Mouse (Mus musculus): Measurements from ENCODE around the gene Gp5. TPM values are rescaled to one million over a fixed set of nuclear protein-coding genes. Genes with fewer than 3 reads are reported as not detected.

The Gp5 gene
- polyA plus RNA-seq, 1 experiment from 2014 or later: 0.57 TPM

DNA sequence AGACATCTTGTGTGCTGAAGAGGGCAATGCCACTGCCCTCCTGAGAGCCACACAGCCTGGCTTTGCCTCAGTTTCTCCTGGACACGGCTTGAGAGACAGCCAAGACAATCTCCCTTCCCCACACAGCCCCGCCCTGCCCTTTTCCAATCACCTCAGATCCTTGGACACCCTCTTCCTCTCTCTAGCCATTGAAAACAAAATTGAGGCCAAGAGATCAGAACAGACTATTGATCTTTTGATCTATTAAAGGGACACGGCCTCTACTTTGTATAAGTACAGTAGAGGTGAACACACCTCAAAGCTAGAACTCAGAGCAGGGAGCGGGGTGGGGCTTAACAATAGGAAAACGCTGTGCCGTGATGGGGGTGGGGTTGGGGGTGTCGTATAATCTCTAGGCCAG lies 52.1 kb downstream of the Gp5 start:
- Histone ChIP-seq H3K4me3 (replicated peaks) (no peak overlapping the region), H3K9ac (replicated peaks) (no peak overlapping the region), H3K27me3 (peaks cover 10% of the 10 kb centered on the region; the same call in 1 of the 2 replicates), H3K27ac (no peak overlapping the region), H3K4me2 (replicated peaks) (no peak overlapping the region), H3K9me3 (no peaks in the 10 kb centered on the region), H3K36me3 (no peaks in the 10 kb centered on the region), H3K4me1 (replicated peaks) (no peaks in the 10 kb centered on the region)
- 91% methylated on average over 7 of the region's 7 CpGs for WGBS
- ATAC-seq: no peak

DNA sequence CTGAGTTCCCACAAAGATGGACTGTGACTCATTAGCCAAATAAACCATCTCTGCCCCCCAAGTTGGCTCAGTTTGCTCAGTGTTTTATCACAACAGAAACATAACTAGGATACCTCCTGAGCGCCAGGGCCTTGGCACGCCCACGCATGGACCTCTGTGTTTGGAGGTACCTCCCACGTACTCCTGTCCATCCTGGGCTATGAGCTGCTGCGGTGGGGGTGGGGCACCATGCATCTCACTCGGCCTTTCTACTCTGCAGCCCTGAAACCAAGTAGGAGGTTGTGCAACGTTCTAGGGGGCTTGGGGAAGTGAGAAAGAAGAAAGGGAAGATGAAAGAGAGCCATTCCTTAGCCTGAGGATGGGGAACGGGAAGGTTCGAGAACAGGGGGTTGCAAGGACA lies 52.9 kb downstream of the Gp5 start:
- no peak overlapping the region for H3K4me3 ChIP-seq (replicated peaks)
- no peak overlapping the region for H3K27ac ChIP-seq
- H3K27me3 ChIP-seq: peaks cover 10% of the 10 kb centered on the region; the same call in 1 of the 2 replicates
- WGBS: 80% methylated on average over 9 of the region's 9 CpGs
- H3K4me1 ChIP-seq (replicated peaks): no peaks in the 10 kb centered on the region
- ATAC-seq: no peak
- no peaks in the 10 kb centered on the region for H3K36me3 ChIP-seq
- H3K9ac ChIP-seq (replicated peaks): no peak overlapping the region
- no peak overlapping the region for H3K4me2 ChIP-seq (replicated peaks)
- H3K9me3 ChIP-seq: no peaks in the 10 kb centered on the region

Other genes starting within 250 kb of the Gp5 start
- 14.1 and 19.7 TPM in 2 replicates for gene Hes1, start 246.4 kb downstream of the Gp5 start, polyA plus RNA-seq (2015; fragmentation: Nextera tagmentation; extraction: Ambion mirVana)
- not detected in 2 replicates for gene Cpn2, start 43.3 kb downstream of the Gp5 start, polyA plus RNA-seq (2015; fragmentation: Nextera tagmentation; extraction: Ambion mirVana)
- gene Lrrc15, start 27.5 kb downstream of the Gp5 start, polyA plus RNA-seq (2015; fragmentation: Nextera tagmentation; extraction: Ambion mirVana): 0.11 and 0.19 TPM in 2 replicates
- 6.8 and 7.0 TPM in 2 replicates for gene Atp13a3, start 95.2 kb upstream of the Gp5 start, polyA plus RNA-seq (2015; fragmentation: Nextera tagmentation; extraction: Ambion mirVana)
- 70.9 and 73.1 TPM in 2 replicates for gene Tmem44, start 240.1 kb upstream of the Gp5 start, polyA plus RNA-seq (2015; fragmentation: Nextera tagmentation; extraction: Ambion mirVana)

All from midbrain, embryonic 13.5 days (tissue).